Mouse (Mus musculus) T-helper 2 cell (primary cell): ENCODE results near the gene Btg3.

Experiments used
- in situ Hi-C: fragments of 300-600 bp; cut with MboI, MseI; formaldehyde crosslinking; loops from one replicate; pipeline ENCODE4 v1.15.1; 2025; ENCODE audit warnings: high pct_unique_total_duplicates

Btg3 gene

DNA sequence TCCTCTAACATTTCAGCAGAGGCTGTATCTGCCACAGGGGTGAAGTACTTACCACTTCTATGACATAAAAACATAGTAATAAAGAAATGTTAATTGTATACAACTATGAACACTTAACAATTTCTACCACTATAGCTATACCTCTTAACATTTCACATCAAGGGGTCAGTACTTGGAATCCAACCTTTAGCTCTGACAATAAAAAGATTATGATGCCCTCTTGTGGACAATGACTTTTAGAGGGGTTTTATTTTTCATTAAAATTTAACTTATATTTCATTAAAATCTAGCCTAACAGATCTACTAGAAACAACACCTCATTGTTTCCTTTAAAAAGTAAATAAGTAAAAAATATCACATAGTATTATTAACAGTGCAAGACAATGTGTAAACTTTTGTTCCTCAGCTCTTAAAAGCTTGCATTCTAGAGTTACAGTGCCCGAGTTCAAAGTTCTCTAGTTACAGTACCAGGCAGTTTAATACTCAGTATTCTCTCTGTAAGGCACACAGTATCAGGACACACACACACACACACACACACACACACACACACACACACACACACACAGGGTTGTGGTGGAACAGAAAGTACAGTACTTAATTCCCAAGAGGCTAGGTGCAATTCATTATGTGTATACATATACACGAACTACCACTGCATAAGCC is 30.2 kb downstream of the Btg3 start:
- in situ Hi-C loops: no loop called here

- in situ Hi-C loops: no loop called here
Measured at GRCm38 (mm10) chr16:78343792-78344191, 33.2 kb downstream of the Btg3 start.

DNA sequence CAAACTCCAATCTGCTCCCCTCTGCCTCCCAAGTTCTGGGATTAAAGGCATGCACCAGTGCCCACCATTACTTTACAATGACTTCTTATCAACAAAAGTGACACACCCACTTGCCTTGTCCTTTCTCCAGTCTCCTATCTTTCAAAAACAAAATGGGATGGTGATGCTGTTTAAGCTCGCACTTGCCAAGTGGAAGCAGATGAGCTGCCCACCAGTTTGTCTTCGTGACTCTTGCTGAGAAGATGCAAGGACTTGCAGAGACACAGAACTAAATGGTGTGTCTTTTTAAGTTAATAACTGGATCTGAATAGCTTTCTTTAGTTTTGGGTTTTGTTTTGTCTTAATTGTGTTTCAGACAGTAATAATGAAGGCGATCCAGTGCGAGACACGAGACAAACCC is 34.2 kb downstream of the Btg3 start:
- in situ Hi-C loops: no loop called here

- in situ Hi-C loops: no loop called here
Measured at GRCm38 (mm10) chr16:78341356-78341755, 35.6 kb downstream of the Btg3 start.

DNA sequence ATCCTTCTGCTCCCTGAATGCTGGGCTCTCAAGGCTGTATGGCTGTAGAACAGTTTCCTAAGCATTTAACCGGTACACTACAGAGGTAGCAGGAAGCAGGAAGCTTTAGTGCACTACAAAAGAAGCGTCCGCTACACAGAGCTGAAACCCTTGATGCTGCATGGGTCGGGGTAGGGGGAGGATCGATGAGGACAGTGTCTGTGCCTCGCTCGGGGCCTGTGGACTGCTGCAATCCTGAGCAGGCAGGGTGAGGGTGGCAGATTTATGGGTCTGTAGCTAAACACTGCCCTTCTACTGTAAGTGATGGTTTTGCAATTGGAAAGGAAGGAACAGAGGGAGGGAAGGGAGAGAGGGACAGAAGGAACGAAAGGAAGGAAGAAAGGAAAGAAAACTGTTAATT is 39.8 kb downstream of the Btg3 start:
- in situ Hi-C loops: no loop called here

DNA sequence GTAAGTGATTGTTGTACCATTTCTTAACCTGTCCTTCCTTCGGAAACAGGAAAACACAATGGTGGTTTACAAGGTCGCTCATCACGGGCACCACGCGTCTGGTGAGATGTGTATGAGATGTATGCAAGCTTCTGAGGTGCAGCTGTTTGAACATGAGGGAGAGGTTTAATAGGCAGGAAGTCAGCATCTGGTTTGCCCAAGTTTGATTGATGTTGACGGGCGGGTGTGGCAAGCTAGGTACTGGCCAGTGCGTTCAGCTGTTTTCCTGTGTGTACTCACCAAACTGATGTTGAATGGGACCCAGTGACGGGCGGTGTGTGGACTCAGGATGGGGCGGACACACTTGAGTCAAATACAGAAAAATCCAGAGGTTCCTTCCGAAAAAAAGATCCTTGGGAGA is 49.0 kb downstream of the Btg3 start:
- in situ Hi-C loops: no loop called here

GRCm38 (mm10) chr16:78327562-78327961 is 49.4 kb downstream of the Btg3 start:
- in situ Hi-C loops: no loop called here

GRCm38 (mm10) chr16:78325972-78326848 is 50.8 kb downstream of the Btg3 start:
- in situ Hi-C loops: no loop called here

DNA sequence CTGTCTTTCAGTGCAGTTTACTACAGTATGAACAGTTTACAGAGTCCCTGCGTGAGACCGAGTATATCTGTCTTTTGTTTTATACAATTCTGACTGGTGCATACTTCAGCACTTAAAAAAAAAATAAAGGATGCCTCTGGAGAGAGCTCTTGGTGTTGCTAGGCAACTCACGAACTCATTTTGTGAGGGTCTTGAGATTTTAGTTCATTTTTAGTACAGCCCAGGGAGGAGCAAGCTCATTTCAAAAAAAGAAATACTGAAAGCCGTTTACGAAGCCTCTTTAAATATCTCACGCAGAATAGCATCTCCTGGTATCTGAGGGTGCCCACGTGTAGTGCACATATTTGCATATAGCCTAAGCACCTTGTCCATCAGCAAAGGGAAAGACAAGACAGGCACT is 54.9 kb downstream of the Btg3 start:
- in situ Hi-C loops: no loop called here

GRCm38 (mm10) chr16:78321559-78321958 is 55.4 kb downstream of the Btg3 start:
- in situ Hi-C loops: no loop called here

DNA sequence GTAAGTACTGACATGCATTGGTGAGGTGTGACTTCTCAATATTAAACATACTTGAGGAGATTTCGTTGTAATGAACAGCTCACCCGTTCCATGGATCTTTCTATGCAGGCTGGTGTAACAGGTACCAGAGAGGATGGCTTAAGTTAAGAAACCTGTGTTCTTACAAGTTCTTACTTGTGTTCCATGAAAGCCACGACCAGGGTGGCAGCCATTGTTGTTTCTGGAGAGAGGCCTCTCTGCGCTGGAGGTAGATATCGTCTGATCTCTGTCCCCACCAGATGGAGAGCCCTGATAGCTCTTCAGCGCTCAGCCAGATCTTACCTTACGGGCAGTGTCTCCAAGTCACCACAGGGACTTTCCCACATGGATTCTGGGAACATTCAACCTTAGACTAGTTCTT is 57.3 kb downstream of the Btg3 start:
- in situ Hi-C loops: loop anchor here (5.0 kb wide), 1 partner anchor 122 kb away; no protein-coding TSS in a partner anchor

GRCm38 (mm10) chr16:78317960-78318359 is 59.0 kb downstream of the Btg3 start:
- in situ Hi-C loops: loop anchor here (5.0 kb wide), 1 partner anchor 121 kb away; no protein-coding TSS in a partner anchor

- in situ Hi-C loops: loop anchor here (5.0 kb wide), 1 partner anchor 120 kb away; no protein-coding TSS in a partner anchor
Measured at GRCm38 (mm10) chr16:78316849-78317248, 60.1 kb downstream of the Btg3 start.

DNA sequence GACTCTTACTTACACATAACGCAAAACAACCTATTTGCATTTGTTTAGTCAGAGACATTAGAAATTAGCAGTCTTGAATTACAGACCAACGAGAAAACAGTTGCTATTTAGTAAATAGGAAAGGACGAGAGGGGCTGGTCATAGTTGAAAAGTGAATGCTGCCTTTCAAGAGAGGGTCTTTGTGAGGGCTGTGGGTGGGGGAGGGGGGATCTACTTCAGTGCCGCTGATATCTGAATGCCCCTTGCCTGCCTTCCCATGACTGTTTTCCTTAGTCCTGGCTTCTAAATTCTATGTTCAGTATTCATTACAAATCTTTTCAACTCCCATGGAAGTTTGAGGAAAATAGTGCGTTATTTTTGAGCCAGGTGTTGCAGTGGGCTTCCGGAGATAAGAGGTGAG is 63.0 kb downstream of the Btg3 start:
- in situ Hi-C loops: no loop called here

- in situ Hi-C loops: no loop called here
Measured at GRCm38 (mm10) chr16:78313135-78313887, 63.7 kb downstream of the Btg3 start.

GRCm38 (mm10) chr16:78309258-78309657 is 67.7 kb downstream of the Btg3 start:
- in situ Hi-C loops: no loop called here

GRCm38 (mm10) chr16:78307476-78308192 is 69.4 kb downstream of the Btg3 start:
- in situ Hi-C loops: no loop called here

DNA sequence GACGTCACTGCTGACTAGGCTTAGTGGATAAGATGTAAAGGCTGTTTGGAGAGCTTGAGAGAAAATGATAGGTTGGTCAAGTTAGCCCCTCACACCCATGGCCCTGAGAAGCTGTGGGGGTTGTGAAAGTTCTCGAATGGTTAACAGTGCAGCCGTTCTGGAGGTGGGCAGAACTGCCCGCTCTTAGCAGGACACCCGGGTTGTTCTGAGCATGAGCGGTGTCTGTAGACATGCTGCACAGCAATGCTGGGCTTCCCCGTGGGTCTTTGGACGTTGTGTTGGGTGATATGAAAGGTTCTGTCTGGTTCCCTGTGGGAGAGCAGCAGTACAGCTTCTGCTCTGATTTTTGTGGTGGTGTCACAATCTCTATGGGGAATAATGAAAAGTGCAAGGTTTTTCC is 70.4 kb downstream of the Btg3 start:
- in situ Hi-C loops: no loop called here

DNA sequence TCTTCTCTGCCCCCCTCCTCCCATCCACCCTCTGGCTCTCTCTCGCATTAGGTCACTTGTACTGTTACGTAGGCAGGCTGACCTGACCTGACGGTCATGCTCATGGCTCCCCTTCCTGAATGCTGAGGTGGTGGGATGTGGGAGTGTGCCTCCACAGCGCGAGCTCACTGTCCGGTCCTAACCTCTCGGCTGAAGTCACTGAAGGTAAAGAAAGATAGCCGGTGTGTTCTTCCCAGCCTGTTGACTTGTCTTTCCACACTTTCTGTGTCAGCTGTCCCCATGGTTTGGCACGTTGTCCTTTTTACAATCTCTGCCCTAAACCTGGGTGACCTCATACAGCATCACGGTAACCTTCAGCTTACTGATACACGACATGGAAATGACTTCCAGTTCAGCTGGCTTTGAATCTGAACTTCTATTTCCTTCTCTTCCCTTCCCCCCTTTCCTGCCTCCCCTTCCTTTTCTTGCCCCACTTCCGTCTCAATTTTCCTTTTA is 71.3 kb downstream of the Btg3 start:
- in situ Hi-C loops: no loop called here

DNA sequence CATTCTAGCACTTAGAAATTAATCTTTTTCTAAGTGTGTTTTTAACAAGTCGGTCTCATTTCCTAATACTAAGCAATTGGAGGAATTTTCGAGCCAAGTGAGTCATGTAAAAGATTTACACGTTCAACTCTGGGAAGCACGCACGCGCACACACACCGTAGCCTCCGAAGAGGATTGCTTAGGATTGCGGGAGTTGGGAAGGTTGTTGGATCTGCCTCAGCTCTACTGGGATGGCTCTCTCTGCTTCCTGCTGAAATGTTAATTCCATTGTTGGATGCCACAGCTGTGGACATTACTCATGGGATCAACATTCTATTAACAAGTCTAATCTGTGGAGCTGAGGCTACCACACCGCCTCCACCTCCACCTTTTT is 74.3 kb downstream of the Btg3 start:
- in situ Hi-C loops: no loop called here
